14 mouse cellular contexts compared by ENCODE assay signal in the genomic region with DNA sequence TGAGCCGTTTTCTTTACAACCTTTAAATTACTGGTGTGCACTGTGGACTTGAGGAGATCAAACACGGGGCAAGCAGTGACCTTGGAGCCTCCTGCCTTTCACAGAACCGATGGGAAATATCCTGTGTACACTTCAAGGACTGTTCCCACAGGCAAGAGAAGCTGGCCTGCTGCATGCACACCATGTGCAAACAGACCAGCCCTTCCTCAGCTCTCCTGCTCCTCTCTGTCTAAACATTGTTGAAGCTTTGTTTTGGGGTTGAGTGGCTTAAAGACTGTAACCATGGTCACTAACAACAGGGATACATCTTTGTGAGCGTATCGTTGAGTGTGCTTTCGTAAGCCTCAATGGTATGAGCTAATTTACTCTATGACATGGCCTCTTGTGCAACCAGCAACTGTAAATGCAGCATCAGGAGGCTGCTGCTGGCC. TPM values are rescaled to one million over a fixed set of nuclear protein-coding genes. Genes with fewer than 3 reads are reported as not detected.
DNase-seq lines count a peak whose midpoint lies in the region; ATAC-seq and TF ChIP-seq lines count a peak whose summit lies in the region.
"Had no signal": no experiment of that assay in that cellular context is flagged by ENCODE, and none has a peak within 500 bp of the region (broad histone marks: within the 10 kb centered on the region; RNA-seq: fewer than 3 reads in every experiment).

No protein-coding gene starts in this region.

- no peaks in the 10 kb centered on the region for H3K36me3 ChIP-seq in intestine, embryonic 14.5 days (ENCODE audit: control insufficient read depth, insufficient read depth, low read length)
- H3K36me3 ChIP-seq: heart, embryonic 13.5 days had no signal

- no peaks in the 10 kb centered on the region for H3K27me3 ChIP-seq in intestine, embryonic 14.5 days (replicated peaks; ENCODE audit: control insufficient read depth, insufficient read depth, low read length)
- H3K27me3 ChIP-seq: CH12.LX; heart, embryonic 13.5 days; Patski had no signal

- no peak overlapping the region for H3K4me2 ChIP-seq in intestine, embryonic 14.5 days (ENCODE audit: low read length)

- H3K27ac ChIP-seq in intestine, embryonic 14.5 days (ENCODE audit: low read depth) = 0 out of 2 replicates have a peak overlapping the region, but pooled peaks have one; percentile 5
- H3K27ac ChIP-seq: heart, embryonic 13.5 days had no signal

- WGBS in intestine, embryonic 14.5 days = 32% methylated on average over 6 of the region's 6 CpGs
- 39% methylated on average over 6 of the region's 6 CpGs for WGBS in lung, adult 2 months

- DNase-seq in NIH3T3 (ENCODE audit: low read depth) = peak; percentile 64
- no peak for DNase-seq in intestine, embryonic 14.5 days (ENCODE audit: low spot score)
- peak; percentile 55 for DNase-seq in lung, adult 2 months
- DNase-seq in adrenal gland, postnatal 4 days (ENCODE audit: low spot score in 2 of 2) = no peak
- DNase-seq in left cerebral cortex, postnatal 10 days (ENCODE audit: extremely low spot score in 1 of 2, low spot score in 2 of 2) = no peak
- no peak for DNase-seq in T-cell, adult 2 months (ENCODE audit: low spot score)
- no peak for DNase-seq in heart, postnatal 36 days
- DNase-seq: gastrocnemius, postnatal 14 days; right cerebral cortex, postnatal 14 days had no signal

- no peak for TF ChIP-seq POLR2A in lung, adult 2 months (IDR thresholded peaks at IDR 0.05; ENCODE audit: borderline replicate concordance, extremely low read depth, low read depth, low read length)

- no peak overlapping the region for H3K4me3 ChIP-seq in intestine, embryonic 14.5 days (ENCODE audit: low read depth, low read length)
- no peak overlapping the region for H3K4me3 ChIP-seq in lung, adult 2 months (replicated peaks; ENCODE audit: extremely low read depth, low read depth, low read length)
- H3K4me3 ChIP-seq: heart, embryonic 13.5 days had no signal

- intact Hi-C loops in left cerebral cortex, postnatal 10 days (cut with DNase I) = loop anchor here (1.0 to 10.0 kb wide), 3 partner anchors 175 to 293 kb away; no protein-coding TSS in a partner anchor
- intact Hi-C loops in heart, postnatal 36 days (cut with DNase I) = loop anchor here (1.0 to 10.0 kb wide), 4 partner anchors 77 to 1077 kb away; partner anchors contain the start of genes Hnrnpa3, Hoxd8 and Nfe2l2

- H3K9me3 ChIP-seq in intestine, embryonic 14.5 days (ENCODE audit: control insufficient read depth, low read length) = no peaks in the 10 kb centered on the region
- H3K9me3 ChIP-seq: heart, embryonic 13.5 days had no signal

- TF ChIP-seq CTCF in lung, adult 2 months (IDR thresholded peaks at IDR 0.05; ENCODE audit: insufficient read depth, low read length) = no peak

- H3K9ac ChIP-seq in intestine, embryonic 14.5 days (ENCODE audit: low read length) = no peak overlapping the region
- H3K9ac ChIP-seq: forebrain, postnatal 0 days; heart, embryonic 13.5 days had no signal

- H3K4me1 ChIP-seq in intestine, embryonic 14.5 days (replicated peaks; ENCODE audit: control insufficient read depth, insufficient read depth, low read length) = 0 out of 2 replicates have a peak, but pooled peaks cover 2% of the 10 kb centered on the region
- peaks cover under 1% of the 10 kb centered on the region for H3K4me1 ChIP-seq in lung, adult 2 months (ENCODE audit: control insufficient read depth, insufficient read depth, low read length)

- peak; percentile 45 for ATAC-seq in intestine, embryonic 14.5 days (replicated peaks; ENCODE audit: low FRiP score, low TSS enrichment, low read depth)
- ATAC-seq in megakaryocyte, adult 5-6 weeks (ENCODE audit: poor library complexity, severe bottlenecking) = peak; percentile 73

RNA-seq across cellular contexts. Expression of gene Agps, which starts 50.2 kb away (rescaled TPM):
- 35.6 and 38.4 TPM in 2 replicates for polyA plus RNA-seq in intestine, embryonic 14.5 days (2014; fragmentation: Nextera tagmentation; extraction: Ambion mirVana)
- polyA plus RNA-seq in lung, adult 2 months (2012; rRNA removed) = 5.7 and 10.3 TPM in 2 replicates
- total RNA-seq in megakaryocyte, adult 5-6 weeks (2015) = 82.9 and 92.0 TPM in 2 replicates
- total RNA-seq in megakaryocyte, adult 5-6 weeks (2017) = 81.7 and 82.2 TPM in 2 replicates
- 10 to 100 TPM; 39.0 to 52.5 TPM for total RNA-seq in adrenal gland, postnatal 4 days (2021)
- 10 to 100 TPM; 60.4 to 62.3 TPM for total RNA-seq in left cerebral cortex, postnatal 10 days (2021)
- 10 to 100 TPM; 26.6 to 34.3 TPM for total RNA-seq in heart, postnatal 36 days (2021)

Comparison
In these comparisons a context has a peak if more than half of its experiments do, and no peak if none do; other contexts are left out.
1. DNase-seq: peak in NIH3T3 (single experiment) and lung, adult 2 months (single experiment); none in intestine, embryonic 14.5 days (single experiment), adrenal gland, postnatal 4 days (0 of 2), left cerebral cortex, postnatal 10 days (0 of 2), T-cell, adult 2 months (single experiment) and heart, postnatal 36 days (0 of 2).